Mouse (Mus musculus) stomach, embryonic 16.5 days (tissue): ENCODE measurements around the gene Msi2. TPM values are rescaled to one million over a fixed set of nuclear protein-coding genes. Genes with fewer than 3 reads are reported as not detected.

Experiments used
- ATAC-seq: fragments of 200-750 bp; cut with Nextera tagmentation; 2 replicates; pipeline ENCODE4 v1.8.0; 2017; ENCODE audit warnings: moderate number of reproducible peaks, moderate TSS enrichment; ENCODE audit not compliant: insufficient read depth, low FRiP score
- H3K27ac ChIP-seq: fragments of 300-500 bp; sonication (generic); 2 replicates; pipeline ENCODE4 v1.5.1; 2014; ENCODE audit warnings: low read length
- H3K27me3 ChIP-seq: fragments of 300-500 bp; sonication (generic); 2 replicates; pipeline ENCODE4 v1.6.1; 2014; ENCODE audit warnings: low read length, control low read depth, mixed read lengths; ENCODE audit not compliant: control insufficient read depth, insufficient read depth
- H3K36me3 ChIP-seq: fragments of 300-500 bp; sonication (generic); 2 replicates; pipeline ENCODE4 v1.6.1; 2014; ENCODE audit warnings: low read length; ENCODE audit not compliant: control insufficient read depth, insufficient read depth
- H3K4me1 ChIP-seq: fragments of 300-500 bp; sonication (generic); 2 replicates; pipeline ENCODE4 v1.6.1; 2014; ENCODE audit warnings: low read length, control low read depth, mixed read lengths; ENCODE audit not compliant: control insufficient read depth, insufficient read depth
- H3K4me2 ChIP-seq: fragments of 300-500 bp; sonication (generic); 2 replicates; pipeline ENCODE4 v1.6.1; 2014; ENCODE audit warnings: low read depth, low read length, mixed read lengths
- H3K4me3 ChIP-seq: fragments of 300-500 bp; sonication (generic); replicated peaks from 2 replicates; pipeline ENCODE4 v1.5.1; 2014; ENCODE audit warnings: mild to moderate bottlenecking, low read length
- H3K9ac ChIP-seq: fragments of 300-500 bp; sonication (generic); 2 replicates; pipeline ENCODE4 v1.6.1; 2014; ENCODE audit warnings: low read length
- H3K9me3 ChIP-seq: fragments of 300-500 bp; sonication (generic); replicated peaks from 2 replicates; pipeline ENCODE4 v1.6.1; 2016; ENCODE audit warnings: low read length, control low read depth; ENCODE audit not compliant: control insufficient read depth
- WGBS: fragments of 180-500 bp; shearing (Covaris S2); extraction: QIAGEN DNeasy Blood & Tissue Kit; methylation state at CpG from one replicate; pipeline ENCODE4 v1.1.7; 2014; 5-methylcytosine and 5-hydroxymethylcytosine counted together
- polyA plus RNA-seq: library from polyadenylated mRNA; unstranded; fragments of >200 nt; fragmentation: Nextera tagmentation; extraction: Ambion mirVana; gene quantifications from 2 replicates; pipeline ENCODE4 v1.2.1, GENCODE M21; 2015

The Msi2 gene
- polyA plus RNA-seq, 1 experiment from 2014 or later = 11.7 TPM

DNA sequence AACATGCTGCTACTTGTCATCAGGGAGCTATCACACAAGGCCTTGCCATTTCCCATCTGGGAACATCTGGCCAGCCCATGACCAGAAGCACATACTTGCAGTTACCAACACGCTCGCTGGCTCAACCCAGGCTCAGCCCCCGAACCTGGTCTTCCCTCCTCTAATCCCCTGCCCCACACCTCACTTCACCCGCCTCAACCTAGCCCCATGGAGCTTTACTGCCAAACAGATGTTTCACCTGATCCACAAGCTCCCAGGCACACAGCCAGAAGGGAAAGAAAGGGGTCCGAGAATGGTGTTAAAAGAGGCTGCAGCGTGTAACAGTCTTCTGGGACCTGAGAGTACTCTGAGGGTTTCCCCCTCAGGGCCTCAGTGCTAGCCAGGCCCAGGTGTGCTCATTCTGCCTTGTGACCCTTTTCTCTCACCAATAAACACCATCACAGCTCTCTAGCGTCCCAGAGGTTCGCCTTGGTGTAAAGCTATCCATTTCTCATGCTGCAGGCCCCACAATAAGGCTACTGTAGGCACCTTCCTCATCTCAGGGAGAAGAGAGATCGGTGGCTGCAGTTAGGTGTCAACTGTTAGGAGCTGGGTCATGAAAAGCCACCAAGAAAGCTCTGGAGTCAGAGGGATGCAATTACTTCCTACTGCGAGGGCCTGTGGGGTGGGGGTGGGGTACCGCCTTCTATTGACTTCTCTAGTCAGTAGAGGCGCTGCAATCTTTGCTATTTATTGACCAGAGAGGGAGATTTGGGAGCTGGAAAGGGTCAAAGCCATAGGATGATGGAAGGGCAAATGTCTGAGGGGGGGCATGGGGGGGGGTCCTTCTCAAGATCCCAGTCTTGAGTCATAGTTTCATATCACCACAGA is 276.2 kb downstream of the Msi2 start:
- Histone ChIP-seq H3K4me2 (no peak overlapping the region), H3K9me3 (no peaks in the 10 kb centered on the region), H3K9ac (no peak overlapping the region), H3K27ac (no peak overlapping the region), H3K4me3 (no peak overlapping the region), H3K27me3 (no peaks in the 10 kb centered on the region), H3K36me3 (no peaks in the 10 kb centered on the region), H3K4me1 (0 out of 2 replicates have a peak, but pooled peaks cover 8% of the 10 kb centered on the region)
- ATAC-seq = no peak
- 58% methylated on average over 12 of the region's 12 CpGs for WGBS

- H3K9me3 ChIP-seq = no peaks in the 10 kb centered on the region
- WGBS = 79% methylated on average over 3 of the region's 3 CpGs
- no peak overlapping the region for H3K4me2 ChIP-seq
- no peak for ATAC-seq
- no peak overlapping the region for H3K9ac ChIP-seq
- H3K4me3 ChIP-seq = no peak overlapping the region
- no peak overlapping the region for H3K27ac ChIP-seq
- no peaks in the 10 kb centered on the region for H3K36me3 ChIP-seq
- no peaks in the 10 kb centered on the region for H3K27me3 ChIP-seq
- H3K4me1 ChIP-seq = 0 out of 2 replicates have a peak, but pooled peaks cover 8% of the 10 kb centered on the region
Observed at GRCm38 (mm10) chr11:88438659-88439058, 279.7 kb downstream of the Msi2 start.

DNA sequence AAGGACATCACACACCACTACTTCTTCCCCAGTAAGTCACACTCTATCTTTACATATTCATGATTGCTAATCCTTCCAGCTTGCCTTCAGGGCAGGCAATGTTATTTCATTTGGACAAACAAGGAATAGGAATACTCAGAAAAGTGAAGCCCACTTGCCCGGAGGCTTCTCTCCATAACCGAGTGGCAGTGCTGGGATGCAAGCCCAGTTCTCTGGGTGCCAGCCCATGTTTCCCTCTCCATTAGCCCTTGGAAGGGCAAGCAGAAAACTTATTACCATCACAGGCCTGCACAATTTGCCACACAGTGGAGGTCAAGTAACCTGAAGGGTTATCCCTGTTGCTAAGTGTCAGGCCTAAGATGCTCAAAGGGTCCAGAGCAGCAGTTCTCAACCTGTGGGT is 281.7 kb downstream of the Msi2 start:
- no peak overlapping the region for H3K4me2 ChIP-seq
- no peaks in the 10 kb centered on the region for H3K36me3 ChIP-seq
- H3K27ac ChIP-seq = no peak overlapping the region
- no peaks in the 10 kb centered on the region for H3K9me3 ChIP-seq
- no peak overlapping the region for H3K4me3 ChIP-seq
- H3K9ac ChIP-seq = no peak overlapping the region
- 89% methylated on average over 2 of the region's 2 CpGs for WGBS
- no peaks in the 10 kb centered on the region for H3K27me3 ChIP-seq
- H3K4me1 ChIP-seq = no peaks in the 10 kb centered on the region
- no peak for ATAC-seq

DNA sequence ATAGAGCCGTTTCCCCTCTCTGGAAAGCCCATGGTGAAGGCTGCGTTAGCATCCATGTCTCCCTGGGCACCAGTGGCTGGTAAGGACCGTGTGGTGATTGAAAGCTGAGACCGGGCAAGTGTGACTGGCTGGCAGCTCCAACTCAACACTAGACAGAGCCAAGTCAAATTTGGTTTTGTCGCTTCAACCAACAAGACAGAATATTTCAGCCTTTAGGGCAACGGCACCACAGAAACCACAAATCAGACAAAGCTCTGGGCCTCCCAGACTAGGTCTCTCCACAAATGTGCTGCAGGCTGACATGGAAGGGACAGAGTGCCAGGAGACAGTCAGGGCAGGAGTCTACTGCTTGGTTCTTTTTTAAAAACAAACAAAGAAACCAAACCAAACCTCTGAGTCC is 282.8 kb downstream of the Msi2 start:
- Histone ChIP-seq H3K36me3 (no peaks in the 10 kb centered on the region), H3K9ac (no peak overlapping the region), H3K4me1 (no peaks in the 10 kb centered on the region), H3K9me3 (no peaks in the 10 kb centered on the region), H3K4me2 (no peak overlapping the region), H3K27me3 (no peaks in the 10 kb centered on the region), H3K4me3 (no peak overlapping the region), H3K27ac (no peak overlapping the region)
- no peak for ATAC-seq
- WGBS = 84% methylated on average over 6 of the region's 6 CpGs

GRCm38 (mm10) chr11:88431363-88432269 is 286.7 kb downstream of the Msi2 start:
- WGBS = 67% methylated on average over 22 of the region's 22 CpGs
- no peak overlapping the region for H3K4me3 ChIP-seq
- H3K9me3 ChIP-seq = no peaks in the 10 kb centered on the region
- no peaks in the 10 kb centered on the region for H3K36me3 ChIP-seq
- no peak overlapping the region for H3K4me2 ChIP-seq
- ATAC-seq = no peak
- no peaks in the 10 kb centered on the region; the same call in 1 of the 2 replicates for H3K4me1 ChIP-seq
- H3K27ac ChIP-seq = no peak overlapping the region
- H3K27me3 ChIP-seq = no peaks in the 10 kb centered on the region
- no peak overlapping the region for H3K9ac ChIP-seq

DNA sequence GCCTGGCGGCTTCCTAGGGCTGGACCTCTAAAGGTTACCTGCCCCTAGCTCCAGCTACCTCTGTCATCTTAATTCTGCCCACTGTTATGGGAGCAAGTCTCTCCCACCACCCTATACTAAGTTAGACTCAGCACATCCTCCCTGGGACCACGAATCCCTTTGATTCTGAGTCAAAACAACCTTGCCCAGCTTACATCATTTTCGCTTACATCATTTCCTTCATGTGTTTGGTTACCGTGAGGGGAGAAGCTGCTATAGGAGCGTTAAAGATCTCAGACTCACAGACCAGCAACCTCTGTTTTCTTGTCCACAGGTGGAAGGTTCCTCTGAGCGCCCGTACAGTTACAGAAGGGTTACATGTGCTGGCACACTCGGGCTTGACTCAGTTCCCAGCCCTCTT is 288.0 kb downstream of the Msi2 start:
- Histone ChIP-seq H3K27ac (no peak overlapping the region), H3K27me3 (no peaks in the 10 kb centered on the region), H3K9me3 (no peaks in the 10 kb centered on the region), H3K4me3 (no peak overlapping the region), H3K9ac (no peak overlapping the region), H3K4me2 (no peak overlapping the region), H3K36me3 (no peaks in the 10 kb centered on the region), H3K4me1 (peaks cover 11% of the 10 kb centered on the region)
- WGBS = 87% methylated on average over 8 of the region's 8 CpGs
- ATAC-seq = no peak

GRCm38 (mm10) chr11:88429680-88430079 is 288.6 kb downstream of the Msi2 start:
- H3K27ac ChIP-seq = no peak overlapping the region
- WGBS = 96% methylated on average over 6 of the region's 6 CpGs
- H3K4me2 ChIP-seq = no peak overlapping the region
- peaks cover 17% of the 10 kb centered on the region for H3K4me1 ChIP-seq
- H3K36me3 ChIP-seq = no peaks in the 10 kb centered on the region
- H3K4me3 ChIP-seq = no peak overlapping the region
- no peaks in the 10 kb centered on the region for H3K27me3 ChIP-seq
- ATAC-seq = no peak
- H3K9ac ChIP-seq = no peak overlapping the region
- H3K9me3 ChIP-seq = no peaks in the 10 kb centered on the region

DNA sequence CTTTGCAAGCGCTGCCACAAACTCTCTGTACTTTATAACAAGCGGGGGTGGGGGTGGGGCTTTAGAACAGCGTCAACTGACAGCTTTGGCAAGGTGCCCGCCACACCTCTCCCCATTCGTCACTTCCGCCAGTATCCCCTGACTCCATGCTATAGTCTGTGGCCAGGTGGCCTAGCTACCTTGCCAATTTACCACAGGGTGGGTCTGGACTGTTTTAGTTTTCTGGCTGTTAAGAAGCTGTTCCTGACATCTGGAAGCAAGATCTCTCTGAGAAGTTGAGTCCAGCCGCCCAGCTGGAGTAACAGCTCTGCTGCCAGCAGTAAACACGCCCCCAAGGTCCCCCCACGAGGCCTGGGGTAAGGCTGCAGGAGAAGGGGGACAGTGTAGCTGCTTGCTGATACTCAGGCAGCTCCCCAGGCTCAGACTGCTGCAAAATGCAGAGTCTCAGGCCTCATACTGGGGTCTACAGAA is 292.6 kb downstream of the Msi2 start:
- Histone ChIP-seq H3K27me3 (no peaks in the 10 kb centered on the region), H3K9me3 (no peaks in the 10 kb centered on the region), H3K4me1 (peaks cover 38% of the 10 kb centered on the region), H3K9ac (no peak overlapping the region), H3K4me3 (no peak overlapping the region), H3K36me3 (no peaks in the 10 kb centered on the region), H3K4me2 (no peak overlapping the region; the same call in 1 of the 2 replicates), H3K27ac (peak overlapping the region; percentile 23; the same call in 1 of the 2 replicates)
- WGBS = 15% methylated on average over 9 of the region's 9 CpGs
- ATAC-seq = peak; percentile 67; the same call in 1 of the 2 replicates
